Mouse (Mus musculus): ENCODE data around the gene Col16a1.

DNA sequence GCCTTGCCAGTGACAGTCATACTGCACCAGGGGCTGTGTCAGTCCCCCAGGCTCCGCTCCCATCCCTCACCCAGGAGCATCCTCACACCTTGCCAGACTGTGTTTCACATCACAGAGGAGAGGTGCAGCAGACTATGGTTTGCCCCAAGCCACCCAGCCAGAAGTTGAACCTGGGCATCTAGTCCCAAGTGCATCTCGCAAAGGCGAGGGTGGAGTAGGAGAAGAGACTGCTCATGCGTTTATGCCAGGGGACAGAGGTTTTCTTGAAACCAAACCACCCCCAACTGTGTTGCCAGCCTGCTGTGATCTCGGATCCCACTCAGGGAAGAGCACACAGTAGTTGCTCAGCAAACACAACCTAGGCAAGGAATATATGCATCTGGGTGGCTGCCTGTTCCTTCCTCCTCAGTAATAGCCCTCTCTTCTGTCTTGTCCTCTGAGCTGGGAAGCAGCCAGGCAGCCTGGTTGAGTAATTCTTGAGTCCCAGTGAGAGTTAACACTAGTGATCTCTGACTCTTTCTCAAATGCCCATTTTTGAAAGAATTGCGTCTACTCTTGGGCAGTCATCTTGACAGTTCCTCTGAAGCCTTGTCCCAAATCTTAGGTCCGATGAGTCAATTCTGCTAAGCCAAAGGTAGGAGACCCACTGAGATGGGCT, 83.9 kb downstream of the Col16a1 start:
- TF ChIP-seq CTCF (IDR thresholded peaks at IDR 0.05; ENCODE audit: borderline replicate concordance, insufficient read depth, low read length) (no peak), POLR2A (IDR thresholded peaks at IDR 0.05; ENCODE audit: low read depth, low read length) (no peak)

Data from embryonic fibroblast, embryonic 13.5 days (primary cell).